Mouse (Mus musculus): ENCODE data around the gene Cul9. TPM values are rescaled to one million over a fixed set of nuclear protein-coding genes. Genes with fewer than 3 reads are reported as not detected.

Cul9 gene
- total and polyA plus RNA-seq, 2 experiments from 2014 or later = 13.6 to 70.9 TPM

- no peak overlapping the region for H3K4me2 ChIP-seq (ENCODE audit: low read depth, low read length, poor library complexity, severe bottlenecking)
- DNase-seq (ENCODE audit: low spot score) (no peak), ATAC-seq (ENCODE audit: low FRiP score) (no peak; the same call in 1 of the 2 replicates)
- no peaks in the 10 kb centered on the region for H3K4me1 ChIP-seq (ENCODE audit: insufficient read depth, low read length)
- peaks cover 53% of the 10 kb centered on the region for H3K36me3 ChIP-seq (ENCODE audit: insufficient read depth, low read length)
- H3K4me3 ChIP-seq (ENCODE audit: low read depth, low read length) = no peak overlapping the region
- no peaks in the 10 kb centered on the region for H3K9me3 ChIP-seq (ENCODE audit: low read length)
- TF ChIP-seq CTCF (IDR thresholded peaks at IDR 0.05) = no peak
- H3K27me3 ChIP-seq (ENCODE audit: insufficient read depth, low read length) = no peaks in the 10 kb centered on the region
- no peak overlapping the region for H3K9ac ChIP-seq (replicated peaks; ENCODE audit: low read length, poor library complexity, severe bottlenecking)
- 90% methylated on average over 10 of the region's 10 CpGs for WGBS
- no peak overlapping the region for H3K27ac ChIP-seq (ENCODE audit: low read depth, low read length)
These were observed 21.1 kb downstream of the Cul9 start for GRCm38 (mm10) chr17:46525065-46525464.

GRCm38 (mm10) chr17:46521963-46522668, 24.1 kb downstream of the Cul9 start:
- WGBS = 30% methylated on average over 24 of the region's 24 CpGs
- no peak overlapping the region for H3K27ac ChIP-seq (ENCODE audit: low read depth, low read length)
- no peaks in the 10 kb centered on the region for H3K9me3 ChIP-seq (ENCODE audit: low read length)
- DNase-seq (ENCODE audit: low spot score) = peak; percentile 26
- H3K4me1 ChIP-seq (ENCODE audit: insufficient read depth, low read length) = no peaks in the 10 kb centered on the region
- H3K4me3 ChIP-seq (ENCODE audit: low read depth, low read length) = no peak overlapping the region
- no peak for ATAC-seq (ENCODE audit: low FRiP score)
- no peak overlapping the region for H3K9ac ChIP-seq (replicated peaks; ENCODE audit: low read length, poor library complexity, severe bottlenecking)
- peaks cover 49% of the 10 kb centered on the region for H3K36me3 ChIP-seq (ENCODE audit: insufficient read depth, low read length)
- no peak; the same call in 1 of the 2 replicates for TF ChIP-seq CTCF (IDR thresholded peaks at IDR 0.05)
- H3K4me2 ChIP-seq (ENCODE audit: low read depth, low read length, poor library complexity, severe bottlenecking) = no peak overlapping the region
- H3K27me3 ChIP-seq (ENCODE audit: insufficient read depth, low read length) = no peaks in the 10 kb centered on the region

- Histone ChIP-seq H3K4me1 (ENCODE audit: insufficient read depth, low read length) (no peaks in the 10 kb centered on the region), H3K27ac (ENCODE audit: low read depth, low read length) (no peak overlapping the region), H3K9ac (replicated peaks; ENCODE audit: low read length, poor library complexity, severe bottlenecking) (0 out of 2 replicates have a peak overlapping the region, but pooled peaks have one; percentile 29), H3K4me2 (ENCODE audit: low read depth, low read length, poor library complexity, severe bottlenecking) (no peak overlapping the region), H3K9me3 (ENCODE audit: low read length) (no peaks in the 10 kb centered on the region), H3K36me3 (ENCODE audit: insufficient read depth, low read length) (peaks cover 44% of the 10 kb centered on the region), H3K4me3 (ENCODE audit: low read depth, low read length) (no peak overlapping the region), H3K27me3 (ENCODE audit: insufficient read depth, low read length) (no peaks in the 10 kb centered on the region)
- DNase-seq (ENCODE audit: low spot score) (no peak), ATAC-seq (ENCODE audit: low FRiP score) (no peak)
- no peak for TF ChIP-seq CTCF (IDR thresholded peaks at IDR 0.05)
- 73% methylated on average over 9 of the region's 9 CpGs for WGBS
These were observed 25.0 kb downstream of the Cul9 start for GRCm38 (mm10) chr17:46521174-46521573.

GRCm38 (mm10) chr17:46520385-46520979, 25.7 kb downstream of the Cul9 start:
- Histone ChIP-seq H3K4me1 (ENCODE audit: insufficient read depth, low read length) (no peaks in the 10 kb centered on the region), H3K27ac (ENCODE audit: low read depth, low read length) (no peak overlapping the region), H3K4me2 (ENCODE audit: low read depth, low read length, poor library complexity, severe bottlenecking) (no peak overlapping the region), H3K9me3 (ENCODE audit: low read length) (no peaks in the 10 kb centered on the region), H3K4me3 (ENCODE audit: low read depth, low read length) (no peak overlapping the region), H3K36me3 (ENCODE audit: insufficient read depth, low read length) (peaks cover 40% of the 10 kb centered on the region), H3K27me3 (ENCODE audit: insufficient read depth, low read length) (no peaks in the 10 kb centered on the region), H3K9ac (replicated peaks; ENCODE audit: low read length, poor library complexity, severe bottlenecking) (no peak overlapping the region)
- peak; percentile 14 for DNase-seq (ENCODE audit: low spot score)
- no peak for TF ChIP-seq CTCF (IDR thresholded peaks at IDR 0.05)
- 48% methylated on average over 25 of the region's 25 CpGs for WGBS
- ATAC-seq (ENCODE audit: low FRiP score) = no peak

GRCm38 (mm10) chr17:46519971-46520370, 26.2 kb downstream of the Cul9 start:
- H3K9ac ChIP-seq (replicated peaks; ENCODE audit: low read length, poor library complexity, severe bottlenecking) = no peak overlapping the region
- DNase-seq (ENCODE audit: low spot score) = no peak

GRCm38 (mm10) chr17:46513329-46513728, 32.9 kb downstream of the Cul9 start:
- H3K27ac ChIP-seq (ENCODE audit: low read depth, low read length) = no peak overlapping the region
- no peaks in the 10 kb centered on the region for H3K27me3 ChIP-seq (ENCODE audit: insufficient read depth, low read length)
- no peak overlapping the region for H3K9ac ChIP-seq (replicated peaks; ENCODE audit: low read length, poor library complexity, severe bottlenecking)
- H3K9me3 ChIP-seq (ENCODE audit: low read length) = no peaks in the 10 kb centered on the region
- no peak overlapping the region for H3K4me2 ChIP-seq (ENCODE audit: low read depth, low read length, poor library complexity, severe bottlenecking)
- DNase-seq (ENCODE audit: low spot score) (peak; percentile 8), ATAC-seq (ENCODE audit: low FRiP score) (no peak)
- TF ChIP-seq CTCF (IDR thresholded peaks at IDR 0.05) = no peak
- WGBS = 55% methylated on average over 2 of the region's 2 CpGs
- H3K36me3 ChIP-seq (ENCODE audit: insufficient read depth, low read length) = peaks cover 29% of the 10 kb centered on the region
- no peaks in the 10 kb centered on the region for H3K4me1 ChIP-seq (ENCODE audit: insufficient read depth, low read length)
- no peak overlapping the region for H3K4me3 ChIP-seq (ENCODE audit: low read depth, low read length)

More at GRCm38 (mm10) chr17:46519971-46520370, 26.2 kb downstream of the Cul9 start:
- Histone ChIP-seq H3K36me3 (ENCODE audit: insufficient read depth, low read length) (peaks cover 37% of the 10 kb centered on the region), H3K27ac (ENCODE audit: low read depth, low read length) (no peak overlapping the region), H3K9me3 (ENCODE audit: low read length) (no peaks in the 10 kb centered on the region), H3K27me3 (ENCODE audit: insufficient read depth, low read length) (no peaks in the 10 kb centered on the region), H3K4me2 (ENCODE audit: low read depth, low read length, poor library complexity, severe bottlenecking) (no peak overlapping the region), H3K4me1 (ENCODE audit: insufficient read depth, low read length) (no peaks in the 10 kb centered on the region), H3K4me3 (ENCODE audit: low read depth, low read length) (no peak overlapping the region)
- 65% methylated on average over 10 of the region's 10 CpGs for WGBS
- ATAC-seq (ENCODE audit: low FRiP score) = 0 out of 2 replicates have a peak, but pooled peaks have one; percentile 21
- no peak for TF ChIP-seq CTCF (IDR thresholded peaks at IDR 0.05)

All from midbrain, postnatal 0 days (tissue).